Mouse (Mus musculus): ENCODE data around the gene Smc3.

- TF ChIP-seq POLR2A (IDR thresholded peaks at IDR 0.05; ENCODE audit: low read depth, low read length) (no peak), CTCF (conservative IDR thresholded peaks at IDR 0.05 in 1 of 2, IDR thresholded peaks at IDR 0.05 in 1 of 2; ENCODE audit: low read depth in 2 of 2, low read length in 2 of 2) (peak in 1 of 2 experiments; percentile 44; a peak in 2 of 4 replicates), EP300 (IDR thresholded peaks at IDR 0.05; ENCODE audit: low read length) (no peak), SMC3 (IDR thresholded peaks at IDR 0.05; ENCODE audit: low read depth, low read length) (peak; percentile 9; the same call in 1 of the 2 replicates), ELF1 (IDR thresholded peaks at IDR 0.05; ENCODE audit: low read depth, low read length) (no peak), KAT2A (IDR thresholded peaks at IDR 0.05; ENCODE audit: insufficient replicate concordance, low read length) (no peak), MXI1 (IDR thresholded peaks at IDR 0.05; ENCODE audit: low read depth, low read length) (no peak), ZC3H11A (IDR thresholded peaks at IDR 0.05; ENCODE audit: low read depth, low read length) (no peak), USF1 (IDR thresholded peaks at IDR 0.05; ENCODE audit: low read depth, low read length) (no peak), UBTF (IDR thresholded peaks at IDR 0.05; ENCODE audit: low read depth, low read length) (no peak), CHD2 (IDR thresholded peaks at IDR 0.05; ENCODE audit: low read length) (no peak), POLR2AphosphoS2 (IDR thresholded peaks at IDR 0.05; ENCODE audit: low read depth, low read length) (no peak)
Measured at GRCm38 (mm10) chr19:53638041-53638440, 37.8 kb downstream of the Smc3 start.

Data from CH12.LX (cell line).